Mouse (Mus musculus): ENCODE data around the gene Ppp1r15a. TPM values are rescaled to one million over a fixed set of nuclear protein-coding genes. Genes with fewer than 3 reads are reported as not detected.

The Ppp1r15a gene
- polyA plus RNA-seq, 1 experiment from 2014 or later, result 165 TPM

- Histone ChIP-seq H3K4me3 (peak within 1 kb of the TSS; percentile 83), H3K36me3 (peaks cover 27% of the 10 kb centered on the region), H3K27ac (peak within 1 kb of the TSS; percentile 98), H3K27me3 (replicated peaks) (no peaks in the 10 kb centered on the region), H3K9ac (peak within 1 kb of the TSS; percentile 88), H3K4me2 (peak within 1 kb of the TSS; percentile 94), H3K9me3 (replicated peaks) (no peaks in the 10 kb centered on the region), H3K4me1 (peaks cover 49% of the 10 kb centered on the region)
- peak; percentile 72 for ATAC-seq
- under 1% methylated on average over 44 of the region's 44 CpGs for WGBS (ENCODE audit: insufficient replicate concordance)
These were observed 15.9 kb downstream of the Ppp1r15a start, which contains the start of gene Nucb1 for GRCm38 (mm10) chr7:45509912-45510787. Nucb1 (minus strand) TSS chr7:45510406.

- H3K27me3 ChIP-seq (replicated peaks), result no peaks in the 10 kb centered on the region
- peak overlapping the region; percentile 94 for H3K4me2 ChIP-seq
- peaks cover 36% of the 10 kb centered on the region for H3K36me3 ChIP-seq
- peak overlapping the region; percentile 83 for H3K4me3 ChIP-seq
- no peaks in the 10 kb centered on the region for H3K9me3 ChIP-seq (replicated peaks)
- peak overlapping the region; percentile 88 for H3K9ac ChIP-seq
- 20% methylated on average over 19 of the region's 19 CpGs for WGBS (ENCODE audit: insufficient replicate concordance)
- H3K4me1 ChIP-seq, result peaks cover 45% of the 10 kb centered on the region
- peak overlapping the region; percentile 98 for H3K27ac ChIP-seq
- ATAC-seq, result peak; percentile 48
These were observed 16.7 kb downstream of the Ppp1r15a start for GRCm38 (mm10) chr7:45509181-45509882.

GRCm38 (mm10) chr7:45508561-45508960 is 17.5 kb downstream of the Ppp1r15a start:
- Histone ChIP-seq H3K9ac (peak overlapping the region; percentile 88), H3K27ac (peak overlapping the region; percentile 98), H3K4me2 (peak overlapping the region; percentile 94), H3K27me3 (replicated peaks) (no peaks in the 10 kb centered on the region), H3K9me3 (replicated peaks) (no peaks in the 10 kb centered on the region), H3K4me3 (peak overlapping the region; percentile 83), H3K4me1 (peaks cover 38% of the 10 kb centered on the region), H3K36me3 (peaks cover 43% of the 10 kb centered on the region)
- peak; percentile 81 for ATAC-seq
- 31% methylated on average over 6 of the region's 6 CpGs for WGBS (ENCODE audit: insufficient replicate concordance)

GRCm38 (mm10) chr7:45507583-45507982 is 18.5 kb downstream of the Ppp1r15a start:
- H3K36me3 ChIP-seq, result peaks cover 53% of the 10 kb centered on the region
- H3K27ac ChIP-seq, result peak overlapping the region; percentile 98
- no peak for ATAC-seq
- H3K9ac ChIP-seq, result peak overlapping the region; percentile 88
- H3K4me1 ChIP-seq, result peaks cover 38% of the 10 kb centered on the region
- H3K27me3 ChIP-seq (replicated peaks), result no peaks in the 10 kb centered on the region
- no peaks in the 10 kb centered on the region for H3K9me3 ChIP-seq (replicated peaks)
- peak overlapping the region; percentile 94 for H3K4me2 ChIP-seq
- WGBS (ENCODE audit: insufficient replicate concordance), result 87% methylated on average over 6 of the region's 6 CpGs
- peak overlapping the region; percentile 83 for H3K4me3 ChIP-seq

- Histone ChIP-seq H3K4me2 (no peak overlapping the region), H3K27me3 (replicated peaks) (no peaks in the 10 kb centered on the region), H3K9ac (no peak overlapping the region), H3K4me3 (no peak overlapping the region), H3K9me3 (replicated peaks) (no peaks in the 10 kb centered on the region), H3K36me3 (peaks cover 100% of the 10 kb centered on the region), H3K27ac (no peak overlapping the region), H3K4me1 (peaks cover 9% of the 10 kb centered on the region)
- 95% methylated on average over 6 of the region's 6 CpGs for WGBS (ENCODE audit: insufficient replicate concordance)
- ATAC-seq, result no peak
These were observed 27.6 kb downstream of the Ppp1r15a start for GRCm38 (mm10) chr7:45498427-45498826.

GRCm38 (mm10) chr7:45494548-45494947 is 31.5 kb downstream of the Ppp1r15a start:
- no peak for ATAC-seq
- H3K4me1 ChIP-seq, result peaks cover 43% of the 10 kb centered on the region
- H3K27me3 ChIP-seq (replicated peaks), result no peaks in the 10 kb centered on the region
- H3K4me3 ChIP-seq, result no peak overlapping the region
- 81% methylated on average over 9 of the region's 9 CpGs for WGBS (ENCODE audit: insufficient replicate concordance)
- peaks cover 77% of the 10 kb centered on the region for H3K36me3 ChIP-seq
- no peak overlapping the region for H3K9ac ChIP-seq
- H3K9me3 ChIP-seq (replicated peaks), result no peaks in the 10 kb centered on the region
- no peak overlapping the region for H3K27ac ChIP-seq
- H3K4me2 ChIP-seq, result no peak overlapping the region

- Histone ChIP-seq H3K4me2 (no peak overlapping the region), H3K27ac (peak overlapping the region; percentile 17; the same call in 1 of the 2 replicates), H3K9ac (no peak overlapping the region), H3K27me3 (replicated peaks) (no peaks in the 10 kb centered on the region), H3K4me3 (no peak overlapping the region), H3K9me3 (replicated peaks) (no peaks in the 10 kb centered on the region), H3K36me3 (peaks cover 61% of the 10 kb centered on the region), H3K4me1 (peaks cover 59% of the 10 kb centered on the region)
- ATAC-seq, result no peak
- 88% methylated on average over 5 of the region's 5 CpGs for WGBS (ENCODE audit: insufficient replicate concordance)
These were observed 33.1 kb downstream of the Ppp1r15a start for GRCm38 (mm10) chr7:45492951-45493350.

- peak overlapping the region; percentile 74; the same call in 1 of the 2 replicates for H3K27ac ChIP-seq
- no peak for ATAC-seq
- WGBS (ENCODE audit: insufficient replicate concordance), result 91% methylated on average over 8 of the region's 8 CpGs
- no peaks in the 10 kb centered on the region for H3K9me3 ChIP-seq (replicated peaks)
- H3K4me2 ChIP-seq, result no peak overlapping the region
- H3K36me3 ChIP-seq, result peaks cover 55% of the 10 kb centered on the region
- H3K9ac ChIP-seq, result 0 out of 2 replicates have a peak overlapping the region, but pooled peaks have one; percentile 24
- no peaks in the 10 kb centered on the region for H3K27me3 ChIP-seq (replicated peaks)
- peaks cover 65% of the 10 kb centered on the region for H3K4me1 ChIP-seq
- no peak overlapping the region for H3K4me3 ChIP-seq
These were observed 33.7 kb downstream of the Ppp1r15a start for GRCm38 (mm10) chr7:45492225-45492844.

GRCm38 (mm10) chr7:45491264-45491663 is 34.8 kb downstream of the Ppp1r15a start:
- H3K4me2 ChIP-seq, result peak overlapping the region; percentile 48
- no peaks in the 10 kb centered on the region for H3K9me3 ChIP-seq (replicated peaks)
- H3K4me1 ChIP-seq, result peaks cover 76% of the 10 kb centered on the region
- H3K4me3 ChIP-seq, result peak overlapping the region; percentile 18
- WGBS (ENCODE audit: insufficient replicate concordance), result 12% methylated on average over 3 of the region's 3 CpGs
- peak overlapping the region; percentile 74 for H3K27ac ChIP-seq
- ATAC-seq, result peak; percentile 57; the same call in 1 of the 2 replicates
- no peaks in the 10 kb centered on the region for H3K27me3 ChIP-seq (replicated peaks)
- H3K9ac ChIP-seq, result peak overlapping the region; percentile 22
- peaks cover 44% of the 10 kb centered on the region for H3K36me3 ChIP-seq

GRCm38 (mm10) chr7:45490822-45491221 is 35.2 kb downstream of the Ppp1r15a start:
- peak overlapping the region; percentile 74 for H3K27ac ChIP-seq
- H3K27me3 ChIP-seq (replicated peaks), result no peaks in the 10 kb centered on the region
- peak overlapping the region; percentile 22 for H3K9ac ChIP-seq
- H3K4me2 ChIP-seq, result peak overlapping the region; percentile 48
- no peaks in the 10 kb centered on the region for H3K9me3 ChIP-seq (replicated peaks)
- no peak for ATAC-seq
- peak overlapping the region; percentile 18; the same call in 1 of the 2 replicates for H3K4me3 ChIP-seq
- peaks cover 80% of the 10 kb centered on the region for H3K4me1 ChIP-seq
- peaks cover 40% of the 10 kb centered on the region for H3K36me3 ChIP-seq
- WGBS (ENCODE audit: insufficient replicate concordance), result 60% methylated on average over 9 of the region's 9 CpGs

- Histone ChIP-seq H3K4me3 (0 out of 2 replicates have a peak overlapping the region, but pooled peaks have one; percentile 63), H3K27me3 (replicated peaks) (no peaks in the 10 kb centered on the region), H3K9ac (0 out of 2 replicates have a peak overlapping the region, but pooled peaks have one; percentile 29), H3K4me1 (peaks cover 85% of the 10 kb centered on the region), H3K4me2 (peak overlapping the region; percentile 83), H3K27ac (0 out of 2 replicates have a peak overlapping the region, but pooled peaks have one; percentile 12), H3K9me3 (replicated peaks) (no peaks in the 10 kb centered on the region), H3K36me3 (peaks cover 27% of the 10 kb centered on the region)
- whole genome bisulfite sequencing (ENCODE audit: insufficient replicate concordance), result 23% methylated on average over 7 of the region's 7 CpGs
- ATAC-seq, result peak; percentile 31; the same call in 1 of the 2 replicates
These were observed 36.5 kb downstream of the Ppp1r15a start for GRCm38 (mm10) chr7:45489578-45489977.

Data from liver, embryonic 12.5 days (tissue).